14 mouse cellular contexts compared by ENCODE assay signal in genomic region chr7:97841311-97841710, GRCm38 (mm10). TPM values are rescaled to one million over a fixed set of nuclear protein-coding genes. Genes with fewer than 3 reads are reported as not detected.
DNase-seq lines count a peak whose midpoint lies in the region; ATAC-seq and TF ChIP-seq lines count a peak whose summit lies in the region.
"Had no signal": no experiment of that assay in that cellular context is flagged by ENCODE, and none has a peak within 500 bp of the region (broad histone marks: within the 10 kb centered on the region; RNA-seq: fewer than 3 reads in every experiment).

No protein-coding gene starts in this region.

- H3K27ac ChIP-seq in gastrocnemius, adult 2 months: no peak overlapping the region
- H3K27ac ChIP-seq: embryonic facial prominence, embryonic 15.5 days; hindbrain, embryonic 10.5 days had no signal

- TF ChIP-seq CTCF in gastrocnemius, adult 2 months (IDR thresholded peaks at IDR 0.05): no peak
- TF ChIP-seq CTCF in C2C12 (IDR thresholded peaks at IDR 0.05; ENCODE audit: control insufficient read depth, insufficient read depth, insufficient read length): no peak

- DNase-seq in gastrocnemius, adult 2 months: peak; percentile 19
- DNase-seq in gastrocnemius, postnatal 14 days: no peak
- peak; percentile 71 for DNase-seq in cerebellum, adult 9-10 months
- peak; percentile 53 to 68 for DNase-seq in left cerebral cortex, postnatal 36 days (ENCODE audit: low spot score in 2 of 2)
- DNase-seq in MN1 (ENCODE audit: low spot score): no peak
- no peak for DNase-seq in adipocyte (ENCODE audit: low spot score)
- DNase-seq: adrenal gland, adult 8-10 months; kidney, adult 9 months; thymus, postnatal 4 days had no signal

- ATAC-seq in megakaryocyte, adult 5-6 weeks (ENCODE audit: poor library complexity, severe bottlenecking): no peak
- ATAC-seq: CD4-positive, CD25-positive, alpha-beta regulatory T cell, adult 4 months had no signal

- H3K4me3 ChIP-seq in gastrocnemius, adult 2 months: no peak overlapping the region
- H3K4me3 ChIP-seq in C2C12 (ENCODE audit: insufficient read depth, poor library complexity, severe bottlenecking): no peak overlapping the region
- H3K4me3 ChIP-seq: embryonic facial prominence, embryonic 15.5 days; hindbrain, embryonic 10.5 days had no signal

- intact Hi-C loops in gastrocnemius, adult 2 months (cut with DNase I): loop anchor here (5.0 kb wide), 1 partner anchor 54 kb away; the partner anchor contains the start of gene Pak1
- intact Hi-C loops in gastrocnemius, postnatal 14 days (cut with DNase I; ENCODE audit: low total_unique reads): no loop called here
- intact Hi-C loops in left cerebral cortex, postnatal 36 days (cut with DNase I): loop anchor here (5.0 kb wide), 2 partner anchors 74 to 136 kb away; no protein-coding TSS in a partner anchor

- H3K27me3 ChIP-seq in C2C12 (ENCODE audit: control insufficient read depth, insufficient read depth, insufficient read length): no peaks in the 10 kb centered on the region
- H3K27me3 ChIP-seq: embryonic facial prominence, embryonic 15.5 days had no signal

- H3K79me2 ChIP-seq in C2C12 (ENCODE audit: control insufficient read depth, insufficient read depth): peaks cover 84% of the 10 kb centered on the region

- peaks cover 45% of the 10 kb centered on the region for H3K79me3 ChIP-seq in C2C12 (ENCODE audit: low read depth)

- H3K36me3 ChIP-seq in C2C12 (ENCODE audit: control insufficient read depth, insufficient read depth): no peaks in the 10 kb centered on the region
- H3K36me3 ChIP-seq: embryonic facial prominence, embryonic 15.5 days; hindbrain, embryonic 10.5 days had no signal

- H3ac ChIP-seq in C2C12 (ENCODE audit: control insufficient read depth, insufficient read length, low read depth): no peak overlapping the region

TF ChIP-seq in C2C12, 6 proteins besides CTCF, POLR2A, EP300 and RAD21:
- no peak for TF ChIP-seq FOSL1 (IDR thresholded peaks at IDR 0.05; ENCODE audit: insufficient read depth, low read length, poor library complexity, severe bottlenecking)
- TF ChIP-seq MAX (IDR thresholded peaks at IDR 0.05): no peak
- peak; percentile 76 for TF ChIP-seq MYOD1 (IDR thresholded peaks at IDR 0.05; ENCODE audit: control insufficient read depth, insufficient read length, low read depth)
- TF ChIP-seq CEBPB (IDR thresholded peaks at IDR 0.05; ENCODE audit: low read depth): no peak
- no peak for TF ChIP-seq USF1 (IDR thresholded peaks at IDR 0.05; ENCODE audit: low read depth)
- TF ChIP-seq MYOG (IDR thresholded peaks at IDR 0.05; ENCODE audit: control insufficient read depth, extremely low read depth, insufficient read length): no peak

RNA-seq across cellular contexts. Expression of gene Pak1, which starts 53.0 kb away (rescaled TPM):
- 10 to 100 TPM; 17.4 to 23.7 TPM for total RNA-seq in gastrocnemius, adult 2 months (2021)
- total RNA-seq in gastrocnemius, postnatal 14 days (2021): 100 to 1,000 TPM; 106 to 120 TPM
- polyA plus RNA-seq in C2C12 (2012; fragmentation: generic; extraction: Trizol): 39.1 TPM
- 100 to 1,000 TPM; 384 to 468 TPM for total RNA-seq in left cerebral cortex, postnatal 36 days (2021)
- total RNA-seq in megakaryocyte, adult 5-6 weeks (2015): 39.8 and 40.9 TPM in 2 replicates
- 40.4 and 40.7 TPM in 2 replicates for total RNA-seq in megakaryocyte, adult 5-6 weeks (2017)

Comparison
In these comparisons a context has a peak if more than half of its experiments do, and no peak if none do; other contexts are left out.
1. DNase-seq: peak in gastrocnemius, adult 2 months (single experiment), cerebellum, adult 9-10 months (single experiment) and left cerebral cortex, postnatal 36 days (2 of 2); none in gastrocnemius, postnatal 14 days (single experiment), MN1 (single experiment) and adipocyte (single experiment).